Mouse (Mus musculus) heart, postnatal 4 days (tissue): Measurements from ENCODE around the gene Gm13285. TPM values are rescaled to one million over a fixed set of nuclear protein-coding genes. Genes with fewer than 3 reads are reported as not detected.
"Not testable (repeated sequence)": the region's sequence is repeated elsewhere in the genome, so short reads cannot be mapped to it uniquely, and the experiment has no call there.

Experiments
- DNase-seq: peaks from one replicate; pipeline ENCODE4 v3.0.0; 2021
- total RNA-seq, 2 experiments: library from RNA; stranded (reverse); gene quantifications; 2 replicates each; pipeline ENCODE4 v1.2.3; 2021

The Gm13285 gene
- total RNA-seq, 2 experiments from 2014 or later = 0.31 TPM; not detected in 1

GRCm38 (mm10) chr4:88797097-88797496, 2.4 kb upstream of the Gm13285 start, which contains the start of gene Gm13279:
Gene Gm13279 (plus strand): TSS chr4:88797397.
- DNase-seq = not testable (repeated sequence)

DNA sequence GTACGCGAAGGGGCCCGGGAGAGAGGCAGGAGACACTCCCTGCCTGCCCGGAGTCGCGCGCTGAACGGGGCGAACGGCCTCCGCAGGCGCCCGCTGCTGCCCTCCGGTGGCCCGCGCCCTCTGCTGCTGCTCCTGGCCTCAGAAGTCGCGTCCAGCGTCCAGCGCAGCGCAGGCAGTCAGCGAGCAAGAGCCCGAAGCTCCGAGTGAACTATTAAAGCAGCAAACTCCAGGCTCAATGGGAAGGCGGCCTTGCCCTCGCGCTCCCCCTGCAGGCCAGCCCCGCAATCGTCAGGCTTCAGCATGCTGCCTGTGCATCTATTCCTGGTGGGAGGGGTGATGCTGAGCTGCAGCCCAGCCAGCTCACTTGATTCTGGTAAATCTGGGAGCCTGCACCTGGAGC, 3.5 kb downstream of the Gm13285 start, which contains the start of gene Gm13287:
TSS of gene Gm13287 (plus strand) at position 301 of the 400 bp plus-strand sequence.
- DNase-seq = not testable (repeated sequence)

GRCm38 (mm10) chr4:88805231-88805630, 5.8 kb downstream of the Gm13285 start, which contains the start of gene Gm13288:
Gene Gm13288 (plus strand): TSS chr4:88805531.
- DNase-seq = not testable (repeated sequence)

GRCm38 (mm10) chr4:88805761-88806160, 6.3 kb downstream of the Gm13285 start:
- DNase-seq = peak; percentile 50

DNA sequence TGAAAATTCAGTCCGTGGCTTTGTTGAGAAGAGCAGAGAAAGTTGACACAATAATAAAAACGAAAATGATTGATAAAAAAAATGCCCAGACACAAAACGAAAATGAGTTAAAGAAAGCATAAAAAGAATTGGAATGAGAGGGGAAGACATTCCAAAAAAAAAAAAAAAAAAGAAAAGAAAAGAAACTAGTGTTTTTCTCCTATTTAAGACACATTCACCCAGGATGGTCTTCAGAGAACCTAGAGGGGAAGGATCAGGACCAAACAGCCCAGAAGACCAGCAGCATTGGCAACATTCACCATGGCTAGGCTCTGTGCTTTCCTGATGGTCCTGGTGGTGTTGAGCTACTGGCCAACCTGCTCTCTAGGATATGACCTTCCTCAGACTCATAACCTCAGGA, 16.5 kb downstream of the Gm13285 start, which contains the start of gene Ifna7:
TSS of gene Ifna7 (plus strand) at position 301 of the 400 bp plus-strand sequence.
- DNase-seq = no peak

DNA sequence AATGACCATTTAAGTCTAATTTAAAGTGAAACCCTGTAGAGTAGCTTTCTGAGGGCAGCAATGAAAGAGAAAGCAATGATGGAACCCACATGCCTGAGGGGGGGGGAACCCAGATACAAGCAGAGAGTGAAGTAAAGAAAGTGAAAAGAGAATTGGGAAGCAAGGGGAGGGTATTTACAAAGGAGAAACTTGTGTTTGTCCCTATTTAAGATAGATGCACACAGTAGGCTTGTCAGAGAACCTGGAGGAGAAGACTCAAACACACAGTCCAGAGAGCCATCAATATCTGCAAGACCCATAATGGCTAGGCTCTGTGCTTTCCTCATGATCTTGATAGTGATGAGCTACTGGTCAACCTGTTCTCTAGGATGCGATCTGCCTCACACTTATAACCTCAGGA, 20.2 kb downstream of the Gm13285 start, which contains the start of gene Ifna11:
TSS of gene Ifna11 (plus strand) at position 301 of the 400 bp plus-strand sequence.
- DNase-seq = no peak

DNA sequence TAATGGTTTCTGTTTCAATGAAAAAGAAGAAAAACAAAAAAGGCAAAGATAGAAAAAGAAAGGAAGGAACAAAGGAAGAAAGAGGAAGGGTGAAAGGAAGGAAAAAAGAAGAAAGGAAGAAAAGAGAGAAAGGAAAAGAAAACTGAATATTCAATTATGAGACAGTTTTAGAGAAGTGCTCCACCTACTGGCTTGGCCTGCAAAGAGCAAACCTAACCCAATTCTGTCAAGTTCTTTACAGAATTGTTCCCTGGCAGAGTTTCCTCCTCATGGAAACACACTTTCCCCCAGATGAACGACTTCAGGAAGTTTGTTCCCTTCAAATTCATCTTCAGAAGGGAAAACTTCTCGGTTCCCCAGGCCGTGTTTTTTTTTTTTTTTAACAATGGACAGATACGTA, 23.5 kb downstream of the Gm13285 start:
- DNase-seq = no peak

DNA sequence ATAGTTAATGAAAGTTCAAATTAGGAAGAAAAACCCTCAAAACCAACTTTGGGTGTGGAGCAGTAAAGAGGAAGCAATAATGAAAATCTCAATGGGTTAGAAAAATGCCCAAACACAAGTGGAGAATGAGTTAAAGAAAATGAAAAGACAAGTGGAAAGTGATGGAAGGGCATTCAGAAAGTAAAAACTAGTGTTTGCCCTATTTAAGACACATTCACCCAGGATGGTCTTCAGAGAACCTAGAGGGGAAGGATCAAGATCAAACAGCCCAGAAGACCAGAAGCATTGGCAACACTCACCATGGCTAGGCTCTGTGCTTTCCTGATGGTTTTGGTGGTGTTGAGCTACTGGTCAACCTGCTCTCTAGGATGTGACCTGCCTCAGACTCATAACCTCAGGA, 27.7 kb downstream of the Gm13285 start, which contains the start of gene Ifna6:
TSS of gene Ifna6 (plus strand) at position 301 of the 400 bp plus-strand sequence.
- DNase-seq = not testable (repeated sequence)

GRCm38 (mm10) chr4:88830523-88830922, 31.1 kb downstream of the Gm13285 start:
- DNase-seq = peak; percentile 21

GRCm38 (mm10) chr4:88835225-88835624, 35.8 kb downstream of the Gm13285 start, which contains the start of gene Ifna5:
Gene Ifna5 (plus strand): TSS chr4:88835525.
- not testable (repeated sequence) for DNase-seq

- peak; percentile 12 for DNase-seq
These were observed 39.4 kb downstream of the Gm13285 start for GRCm38 (mm10) chr4:88838828-88839227.

GRCm38 (mm10) chr4:88840058-88840457, 40.6 kb downstream of the Gm13285 start:
- DNase-seq = no peak

- no peak for DNase-seq
These were observed 42.0 kb downstream of the Gm13285 start, which contains the start of gene Ifna4 for GRCm38 (mm10) chr4:88841438-88841911. Gene Ifna4 (plus strand): TSS chr4:88841861.

DNA sequence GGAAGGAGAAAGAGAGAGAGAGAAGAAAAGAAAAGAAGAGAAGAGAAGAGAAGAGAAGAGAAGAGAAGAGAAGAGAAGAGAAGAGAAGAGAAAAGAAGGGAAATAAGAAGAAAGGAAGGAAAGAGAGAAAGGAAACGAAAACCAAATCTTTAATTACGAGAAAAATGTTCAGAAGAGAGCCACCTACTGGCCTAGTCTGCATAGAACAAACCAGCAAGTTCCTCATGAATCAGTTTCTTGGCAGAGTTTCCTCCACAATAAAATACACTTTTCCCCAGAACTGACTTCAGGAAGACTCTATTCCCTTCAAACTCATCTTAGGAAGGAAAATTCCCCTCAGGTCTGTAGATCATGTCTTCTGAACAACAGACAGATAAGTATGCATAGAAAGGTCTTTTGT, 45.9 kb downstream of the Gm13285 start:
- DNase-seq = no peak

DNA sequence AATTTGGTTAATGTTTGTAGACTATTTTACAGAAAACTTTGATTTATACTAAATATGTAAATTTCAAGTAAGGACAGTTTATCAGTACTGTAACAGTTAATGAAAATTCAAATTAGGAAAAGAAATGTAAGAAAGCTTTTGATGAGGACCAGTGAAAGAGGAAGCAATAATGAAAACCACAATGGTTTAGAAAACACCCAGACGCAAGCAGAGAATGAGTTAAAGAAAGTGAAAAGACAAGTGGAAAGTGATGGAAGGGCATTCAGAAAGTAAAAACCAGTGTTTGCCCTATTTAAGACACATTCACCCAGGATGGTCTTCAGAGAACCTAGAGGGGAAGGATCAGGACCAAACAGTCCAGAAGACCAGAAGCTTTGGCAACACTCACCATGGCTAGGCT, 50.2 kb downstream of the Gm13285 start, which contains the start of gene Ifna1:
TSS of gene Ifna1 (plus strand) at position 390 of the 400 bp plus-strand sequence.
- DNase-seq = no peak

Other genes with a start within 250 kb of the Gm13285 start
- gene Ifna15, start 241.4 kb upstream of the Gm13285 start, total RNA-seq = not detected
- gene Ifna14, start 227.9 kb upstream of the Gm13285 start, total RNA-seq = not detected
- not detected for gene Ifna9, start 207.3 kb upstream of the Gm13285 start, total RNA-seq
- gene Ifna12, start 196.3 kb upstream of the Gm13285 start, total RNA-seq = not detected
- not detected for gene C87499, start 165.3 kb upstream of the Gm13285 start, total RNA-seq
- gene Ifna13, start 155.2 kb upstream of the Gm13285 start, total RNA-seq = not detected
- not detected for gene Ifna16, start 122.7 kb upstream of the Gm13285 start, total RNA-seq
- gene Ifna2, start 115.8 kb upstream of the Gm13285 start, total RNA-seq = not detected
- not detected for gene Ifnab, start 108.3 kb upstream of the Gm13285 start, total RNA-seq
- under 1 TPM; 0.36 to 0.52 TPM for gene Gm26566, start 77.9 kb upstream of the Gm13285 start, total RNA-seq
- 10 to 100 TPM; 89.6 to 91.9 TPM for gene Klhl9, start 77.2 kb upstream of the Gm13285 start, total RNA-seq
- gene Gm13271, start 44.8 kb upstream of the Gm13285 start, total RNA-seq = not detected
- not detected for gene Gm13283, start 39.5 kb upstream of the Gm13285 start, total RNA-seq
- gene Gm13290, start 25.8 kb upstream of the Gm13285 start, total RNA-seq = not detected
- not detected for gene Gm13289, start 22.7 kb upstream of the Gm13285 start, total RNA-seq
- gene Gm13272, start 19.8 kb upstream of the Gm13285 start, total RNA-seq = not detected
- under 1 TPM in 1 of 2 experiments, not detected in 1; 0.23 TPM for gene Ifnz, start 17.5 kb upstream of the Gm13285 start, total RNA-seq
- not detected for gene Gm13276, start 14.0 kb upstream of the Gm13285 start, total RNA-seq
- gene Gm13277, start 11.0 kb upstream of the Gm13285 start, total RNA-seq = not detected
- gene Gm13278, start 8.1 kb upstream of the Gm13285 start, total RNA-seq = not detected
- not detected for gene Gm13275, start 5.2 kb upstream of the Gm13285 start, total RNA-seq
- not detected for gene Gm13279, start 2.3 kb upstream of the Gm13285 start, total RNA-seq
- not detected for gene Gm13287, start 3.6 kb downstream of the Gm13285 start, total RNA-seq
- gene Gm13288, start 5.9 kb downstream of the Gm13285 start, total RNA-seq = under 1 TPM in 1 of 2 experiments, not detected in 1; 0.14 TPM
- gene Ifna7, start 16.6 kb downstream of the Gm13285 start, total RNA-seq = not detected
- gene Ifna11, start 20.3 kb downstream of the Gm13285 start, total RNA-seq = not detected
- gene Ifna6, start 27.8 kb downstream of the Gm13285 start, total RNA-seq = not detected
- gene Ifna5, start 35.9 kb downstream of the Gm13285 start, total RNA-seq = not detected
- not detected for gene Ifna4, start 42.2 kb downstream of the Gm13285 start, total RNA-seq
- not detected for gene Ifna1, start 50.4 kb downstream of the Gm13285 start, total RNA-seq
- not detected for gene Ifne, start 80.5 kb downstream of the Gm13285 start, total RNA-seq